Mouse (Mus musculus): ENCODE measurements around the gene Gm3409.
"Not testable (repeated sequence)": the region's sequence is repeated elsewhere in the genome, so short reads cannot be mapped to it uniquely, and the experiment has no call there.

Gm3409 gene

DNA sequence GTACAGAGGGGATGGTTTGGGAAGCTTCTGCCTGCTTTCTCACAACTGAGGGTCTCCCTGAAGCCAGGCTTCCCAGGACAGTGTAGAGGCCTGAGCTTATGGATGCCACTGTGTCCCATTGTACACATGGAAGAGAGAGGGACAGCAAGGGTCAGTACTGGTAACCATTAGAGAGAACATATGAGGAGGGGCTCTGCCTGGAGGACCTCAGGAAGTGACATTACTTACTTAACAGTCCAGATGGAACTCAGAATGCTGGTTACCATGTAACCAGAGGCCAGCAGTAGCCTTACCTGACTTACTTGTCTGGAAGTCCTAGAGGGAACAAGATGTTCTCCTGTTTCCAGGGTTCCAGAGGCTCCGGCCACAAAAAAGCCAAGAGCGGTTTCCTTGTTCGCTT, at the start of gene Gm3409:
TSS of gene Gm3409 (plus strand) at position 301 of the 400 bp plus-strand sequence.
- not testable (repeated sequence) for DNase-seq (ENCODE audit: low spot score)

DNA sequence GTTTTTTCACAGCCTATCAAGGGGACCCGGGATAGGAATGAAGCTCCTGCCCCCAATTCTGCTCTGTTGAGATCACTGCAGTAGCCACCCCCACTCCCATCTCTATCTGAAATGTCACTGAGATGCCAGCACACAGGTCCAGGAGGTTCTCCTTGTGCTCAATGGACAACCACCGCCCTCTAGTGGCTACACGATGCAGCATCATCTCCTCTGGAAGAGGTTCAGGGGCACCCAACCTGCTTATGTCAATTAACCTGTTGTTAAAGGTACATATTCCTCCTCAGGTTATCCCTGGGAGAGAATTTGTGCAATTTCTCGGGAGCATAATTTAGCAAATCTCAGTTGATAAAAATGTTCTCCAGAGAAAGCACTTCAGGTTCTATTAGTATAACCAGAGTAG, 48.5 kb upstream of the Gm3409 start:
- not testable (repeated sequence) for DNase-seq (ENCODE audit: low spot score)

DNA sequence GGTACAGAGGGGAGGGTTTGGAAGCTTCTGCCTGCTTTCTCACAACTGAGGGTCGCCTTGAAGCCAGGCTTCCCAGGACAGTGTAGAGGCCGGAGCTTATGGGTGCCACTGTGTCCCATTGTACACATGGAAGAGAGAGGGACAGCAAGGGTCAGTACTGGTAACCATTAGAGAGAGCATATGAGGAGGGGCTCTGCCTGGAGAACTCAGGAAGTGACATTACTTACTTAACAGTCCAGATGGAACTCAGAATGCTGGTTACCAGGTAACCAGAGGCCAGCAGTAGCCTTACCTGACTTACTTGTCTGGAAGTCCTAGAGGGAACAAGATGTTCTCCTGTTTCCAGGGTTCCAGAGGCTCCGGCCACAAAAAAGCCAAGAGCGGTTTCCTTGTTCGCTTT, 46.4 kb upstream of the Gm3409 start, which contains the start of gene Gm6370:
TSS of gene Gm6370 (plus strand) at position 301 of the 400 bp plus-strand sequence.
- DNase-seq (ENCODE audit: low spot score) = not testable (repeated sequence)

DNA sequence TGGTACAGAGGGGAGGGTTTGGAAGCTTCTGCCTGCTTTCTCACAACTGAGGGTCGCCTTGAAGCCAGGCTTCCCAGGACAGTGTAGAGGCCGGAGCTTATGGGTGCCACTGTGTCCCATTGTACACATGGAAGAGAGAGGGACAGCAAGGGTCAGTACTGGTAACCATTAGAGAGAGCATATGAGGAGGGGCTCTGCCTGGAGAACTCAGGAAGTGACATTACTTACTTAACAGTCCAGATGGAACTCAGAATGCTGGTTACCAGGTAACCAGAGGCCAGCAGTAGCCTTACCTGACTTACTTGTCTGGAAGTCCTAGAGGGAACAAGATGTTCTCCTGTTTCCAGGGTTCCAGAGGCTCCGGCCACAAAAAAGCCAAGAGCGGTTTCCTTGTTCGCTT, 35.3 kb upstream of the Gm3409 start, which contains the start of gene 4930449I24Rik:
TSS of gene 4930449I24Rik (plus strand) at position 301 of the 400 bp plus-strand sequence.
- not testable (repeated sequence) for DNase-seq (ENCODE audit: low spot score)

DNA sequence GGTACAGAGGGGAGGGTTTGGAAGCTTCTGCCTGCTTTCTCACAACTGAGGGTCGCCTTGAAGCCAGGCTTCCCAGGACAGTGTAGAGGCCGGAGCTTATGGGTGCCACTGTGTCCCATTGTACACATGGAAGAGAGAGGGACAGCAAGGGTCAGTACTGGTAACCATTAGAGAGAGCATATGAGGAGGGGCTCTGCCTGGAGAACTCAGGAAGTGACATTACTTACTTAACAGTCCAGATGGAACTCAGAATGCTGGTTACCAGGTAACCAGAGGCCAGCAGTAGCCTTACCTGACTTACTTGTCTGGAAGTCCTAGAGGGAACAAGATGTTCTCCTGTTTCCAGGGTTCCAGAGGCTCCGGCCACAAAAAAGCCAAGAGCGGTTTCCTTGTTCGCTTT, 23.6 kb upstream of the Gm3409 start, which contains the start of gene Gm3402:
TSS of gene Gm3402 (plus strand) at position 301 of the 400 bp plus-strand sequence.
- DNase-seq (ENCODE audit: low spot score) = not testable (repeated sequence)

DNA sequence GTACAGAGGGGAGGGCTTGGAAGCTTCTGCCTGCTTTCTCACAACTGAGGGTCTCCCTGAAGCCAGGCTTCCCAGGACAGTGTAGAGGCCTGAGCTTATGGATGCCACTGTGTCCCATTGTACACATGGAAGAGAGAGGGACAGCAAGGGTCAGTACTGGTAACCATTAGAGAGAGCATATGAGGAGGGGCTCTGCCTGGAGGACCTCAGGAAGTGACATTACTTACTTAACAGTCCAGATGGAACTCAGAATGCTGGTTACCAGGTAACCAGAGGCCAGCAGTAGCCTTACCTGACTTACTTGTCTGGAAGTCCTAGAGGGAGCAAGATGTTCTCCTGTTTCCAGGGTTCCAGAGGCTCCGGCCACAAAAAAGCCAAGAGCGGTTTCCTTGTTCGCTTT, 11.9 kb upstream of the Gm3409 start, which contains the start of gene Gm3404:
TSS of gene Gm3404 (plus strand) at position 301 of the 400 bp plus-strand sequence.
- DNase-seq (ENCODE audit: low spot score) = not testable (repeated sequence)

DNA sequence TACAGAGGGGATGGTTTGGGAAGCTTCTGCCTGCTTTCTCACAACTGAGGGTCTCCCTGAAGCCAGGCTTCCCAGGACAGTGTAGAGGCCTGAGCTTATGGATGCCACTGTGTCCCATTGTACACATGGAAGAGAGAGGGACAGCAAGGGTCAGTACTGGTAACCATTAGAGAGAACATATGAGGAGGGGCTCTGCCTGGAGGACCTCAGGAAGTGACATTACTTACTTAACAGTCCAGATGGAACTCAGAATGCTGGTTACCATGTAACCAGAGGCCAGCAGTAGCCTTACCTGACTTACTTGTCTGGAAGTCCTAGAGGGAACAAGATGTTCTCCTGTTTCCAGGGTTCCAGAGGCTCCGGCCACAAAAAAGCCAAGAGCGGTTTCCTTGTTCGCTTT, 18.4 kb downstream of the Gm3409 start, which contains the start of gene Gm3415:
TSS of gene Gm3415 (plus strand) at position 301 of the 400 bp plus-strand sequence.
- not testable (repeated sequence) for DNase-seq (ENCODE audit: low spot score)

DNA sequence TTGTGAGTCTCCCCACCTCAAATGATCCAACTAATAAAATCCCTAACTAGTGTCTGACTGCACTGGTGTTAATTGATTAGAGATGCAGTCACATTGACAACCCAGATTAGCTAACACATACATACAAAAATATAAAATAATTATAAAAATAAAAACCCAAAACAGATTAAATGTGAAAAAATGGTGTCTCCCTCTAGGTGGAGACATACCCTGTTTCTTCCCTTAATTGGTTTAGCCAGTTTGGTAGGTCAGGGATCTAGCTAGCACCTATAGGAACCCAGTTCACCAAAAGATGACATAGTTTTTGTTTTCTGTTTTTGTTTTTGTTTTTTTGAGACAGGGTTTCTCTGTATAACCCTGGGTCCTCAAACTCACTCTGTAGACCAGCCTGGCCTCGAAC, 26.8 kb downstream of the Gm3409 start:
- DNase-seq (ENCODE audit: low spot score) = no peak

DNA sequence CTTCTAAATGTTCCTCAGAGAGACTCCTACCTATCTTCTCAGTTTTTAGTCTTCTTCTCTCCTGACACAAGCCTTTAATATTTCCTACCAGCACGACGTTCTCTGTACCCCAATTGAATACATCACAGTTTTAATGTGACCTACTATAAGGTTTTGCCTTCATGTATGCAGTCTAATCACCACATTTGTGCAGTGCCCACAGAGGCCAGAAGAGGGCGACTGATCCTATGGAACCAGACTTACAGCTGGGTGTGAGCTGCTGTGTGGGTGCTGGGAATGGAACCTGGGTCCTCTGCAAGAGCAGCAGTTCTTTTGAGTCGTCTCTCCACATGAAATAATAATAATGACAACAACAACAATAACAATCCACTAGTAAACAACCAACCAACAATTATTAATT, 29.6 kb downstream of the Gm3409 start:
- DNase-seq (ENCODE audit: low spot score) = no peak

DNA sequence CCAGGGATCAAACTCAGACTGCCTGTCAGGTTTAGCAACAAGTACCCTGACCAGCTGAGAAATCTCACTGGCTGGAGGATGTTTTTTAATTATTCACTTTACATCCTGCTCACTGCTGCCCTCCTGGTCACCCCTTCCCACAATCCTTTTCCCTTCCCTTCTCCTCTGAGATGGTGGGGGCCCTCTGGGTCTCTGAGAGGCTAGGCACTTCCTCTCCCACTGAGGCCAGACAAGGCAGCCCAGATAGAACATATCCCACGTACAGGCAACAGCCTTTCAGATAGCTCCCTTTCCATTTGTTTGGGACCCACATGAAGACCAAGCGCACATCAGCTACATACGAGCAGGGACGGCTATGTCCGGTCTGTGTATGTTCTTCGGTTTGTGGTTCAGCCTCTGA, 32.7 kb downstream of the Gm3409 start:
- not testable (repeated sequence) for DNase-seq (ENCODE audit: low spot score)

DNA sequence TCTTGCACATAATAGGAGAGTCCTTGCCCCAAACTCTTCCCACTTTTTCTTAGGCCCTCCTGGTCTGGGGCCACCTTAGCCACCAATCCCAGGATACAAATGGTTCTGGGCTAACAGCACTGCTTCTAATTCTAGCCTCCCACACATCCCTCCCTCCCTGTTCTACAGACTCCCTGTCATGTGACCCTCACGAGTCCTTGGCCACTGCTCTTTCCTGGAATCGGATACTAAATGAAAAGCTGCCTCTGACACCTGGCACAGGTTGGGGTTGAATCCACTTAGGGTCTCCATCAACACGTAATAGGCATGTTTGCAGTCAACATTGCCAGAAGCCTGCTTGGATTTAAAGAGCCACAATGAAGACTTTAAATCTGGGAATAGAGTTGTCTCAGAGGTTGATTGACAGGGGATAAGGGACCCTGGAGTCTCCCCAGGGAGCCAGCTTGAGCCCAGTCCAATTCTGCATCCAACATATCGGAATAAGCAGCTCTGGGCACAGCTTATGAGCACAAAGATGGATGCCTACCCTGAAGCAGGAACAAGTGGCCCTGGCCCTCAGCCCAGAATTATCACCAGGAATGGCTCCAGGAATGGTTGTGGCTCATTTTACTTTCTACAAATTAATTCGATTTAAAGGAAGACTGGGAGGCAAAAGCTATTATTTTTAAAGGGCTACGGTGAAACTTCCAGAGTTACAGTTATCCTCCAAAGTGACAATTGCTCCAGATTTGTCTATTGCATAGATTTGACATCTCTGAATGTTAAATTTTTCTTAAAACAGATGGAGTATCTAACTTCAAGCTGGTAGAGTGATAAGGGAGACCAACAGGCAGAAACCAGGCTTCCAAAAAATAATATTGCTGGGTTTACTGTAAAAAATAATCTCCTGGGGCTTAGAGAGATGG, 34.6 kb downstream of the Gm3409 start:
- peak; percentile 75 for DNase-seq (ENCODE audit: low spot score)

DNA sequence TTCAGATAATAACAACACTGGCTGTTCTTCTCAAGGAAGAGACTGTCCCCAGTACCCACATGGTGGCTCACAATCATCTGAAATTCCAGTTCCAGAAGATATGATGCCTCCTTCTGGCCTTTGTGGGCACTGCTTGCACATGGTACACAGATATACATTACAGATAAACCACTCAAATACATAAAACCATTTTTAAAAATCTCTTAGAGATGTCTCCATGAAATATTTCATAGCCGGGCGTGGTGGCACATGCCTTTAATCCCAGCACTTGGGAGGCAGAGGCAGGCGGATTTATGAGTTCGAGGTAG, 35.2 kb downstream of the Gm3409 start:
- DNase-seq (ENCODE audit: low spot score) = not testable (repeated sequence)

DNA sequence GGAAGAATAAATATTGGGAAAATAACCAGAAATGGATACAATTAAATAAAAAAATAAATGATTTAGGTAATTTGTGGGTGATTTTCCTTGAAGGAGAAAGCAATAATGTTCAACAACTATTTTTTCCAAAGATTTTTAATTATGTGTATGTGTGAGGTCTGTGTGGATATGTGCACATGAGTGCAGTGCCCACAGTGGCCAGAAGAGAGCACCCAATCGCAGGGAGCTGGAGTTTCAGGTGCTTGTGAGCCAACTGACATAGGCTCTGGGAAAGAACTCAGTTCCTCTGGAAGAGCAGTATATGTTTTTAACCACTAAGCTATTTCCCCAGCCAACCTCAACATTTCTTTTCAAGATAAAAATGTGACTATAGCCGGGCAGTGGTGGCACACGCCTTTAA, 39.2 kb downstream of the Gm3409 start:
- DNase-seq (ENCODE audit: low spot score) = no peak

DNA sequence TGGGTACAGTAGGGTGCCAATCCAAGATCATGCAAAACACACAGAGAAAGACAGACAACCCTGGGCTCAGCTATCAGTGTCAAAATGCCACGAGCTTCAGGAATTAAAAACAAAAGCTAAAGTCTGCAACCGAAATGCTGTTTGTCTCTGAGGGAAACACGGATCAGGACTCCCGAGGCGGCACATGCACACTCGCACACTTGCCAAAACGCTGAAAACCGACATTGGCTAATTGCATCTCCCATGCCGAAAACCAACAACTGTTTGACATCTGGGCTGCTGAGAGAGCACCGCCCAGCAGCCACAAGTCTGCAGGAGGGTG, 46.7 kb downstream of the Gm3409 start:
- no peak for DNase-seq (ENCODE audit: low spot score)

DNA sequence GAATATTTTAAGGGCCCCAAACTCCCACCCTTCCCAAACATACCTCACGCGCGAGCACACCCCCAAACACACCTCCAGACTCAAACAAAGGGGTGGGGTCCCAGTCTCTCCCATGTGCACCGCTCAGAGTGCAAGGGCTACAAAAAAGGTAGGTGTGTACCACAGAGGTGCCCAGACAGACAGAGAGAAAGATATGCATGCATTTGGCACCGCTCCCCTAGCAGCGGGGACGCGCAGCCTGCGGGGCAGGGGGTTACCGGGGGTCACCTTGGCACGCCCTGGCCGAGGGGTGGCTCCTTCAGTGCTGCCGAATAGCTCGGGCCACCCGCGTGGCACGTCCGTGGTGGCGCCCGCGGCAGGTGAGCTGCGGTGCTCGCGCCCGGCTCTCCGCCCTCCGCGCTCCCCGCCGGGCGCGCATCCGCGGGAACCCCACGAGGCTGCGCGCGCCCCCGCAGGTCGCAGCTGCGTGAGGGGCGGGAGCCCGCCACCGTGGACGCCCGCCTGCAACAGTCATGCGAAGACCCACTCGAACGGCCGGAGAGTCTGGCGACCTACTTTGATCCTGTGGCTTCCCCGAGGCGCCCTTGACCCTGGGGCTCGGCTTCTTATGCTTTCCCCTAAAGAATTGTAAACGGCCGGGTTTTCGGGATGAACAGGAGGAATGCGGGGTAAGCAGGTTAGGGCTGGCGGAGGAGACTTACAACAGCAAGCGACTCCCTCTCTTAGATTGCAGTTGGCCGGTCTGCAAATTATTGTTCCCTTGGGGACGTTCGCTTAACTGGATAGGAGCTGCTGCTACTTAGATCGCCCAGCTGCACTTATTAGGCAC, 47.2 kb downstream of the Gm3409 start, which contains the start of gene Gpr12:
TSS of gene Gpr12 (minus strand) at position 762 of the 829 bp plus-strand sequence.
- no peak for DNase-seq (ENCODE audit: low spot score)

DNA sequence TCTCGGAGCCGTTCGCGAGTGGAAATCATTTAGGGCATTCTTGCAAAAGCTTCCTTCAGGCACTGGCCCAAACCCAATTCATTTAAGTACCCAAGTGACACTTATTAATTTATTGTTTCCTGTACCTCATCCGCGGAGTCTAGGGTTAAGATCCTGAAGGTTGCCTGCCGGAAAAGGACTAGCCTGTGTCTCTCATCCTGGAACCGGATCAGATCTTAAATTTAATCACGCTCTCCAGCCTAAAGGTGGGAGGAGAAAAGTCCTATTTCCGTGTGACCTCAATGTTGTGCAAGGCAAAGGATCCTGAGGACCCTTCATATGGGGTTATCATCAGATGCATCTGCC, 47.8 kb downstream of the Gm3409 start:
- DNase-seq (ENCODE audit: low spot score) = no peak

DNA sequence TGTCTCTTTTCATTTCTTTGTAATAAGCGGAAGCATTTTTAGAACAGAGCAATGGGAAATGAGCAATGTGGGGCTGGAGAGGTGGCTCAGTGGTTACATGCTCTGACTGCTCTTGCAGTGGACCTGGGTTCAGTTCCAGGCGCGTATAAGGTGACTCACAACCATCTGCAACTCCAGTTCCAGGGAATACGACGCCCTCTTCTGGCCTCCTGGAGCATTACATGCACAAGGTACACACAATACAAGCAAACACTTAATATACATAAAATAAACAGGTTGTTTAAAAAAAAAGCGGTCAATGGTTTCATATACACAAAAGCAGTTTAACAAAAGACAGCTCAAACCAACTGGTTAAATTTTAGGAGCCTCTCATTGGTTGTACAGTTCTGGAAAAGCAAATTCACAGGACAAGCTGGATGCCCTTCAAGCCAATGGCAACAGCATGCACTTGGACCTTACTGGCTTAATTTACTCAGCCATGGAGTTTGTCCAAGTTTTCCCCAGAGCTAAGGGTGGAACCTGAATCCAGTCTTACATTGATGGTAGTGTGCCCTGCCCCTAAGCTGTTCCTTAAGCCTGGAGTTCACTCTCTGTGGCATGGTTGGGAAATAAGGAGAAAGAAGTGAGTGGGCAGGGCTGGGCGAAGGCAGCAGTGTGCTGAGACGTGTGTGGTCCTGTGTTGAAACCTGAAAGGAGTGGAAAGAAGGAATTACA, 49.1 kb downstream of the Gm3409 start:
- DNase-seq (ENCODE audit: low spot score) = no peak
